Mouse (Mus musculus) liver, embryonic 11.5 days (tissue): ENCODE data around the gene Klhl11. TPM values are rescaled to one million over a fixed set of nuclear protein-coding genes. Genes with fewer than 3 reads are reported as not detected.
A peak's percentile ranks its signal among the peaks of the same experiment; 100 is the strongest.

Experiments
- ATAC-seq: fragments of 200-750 bp; cut with Nextera tagmentation; replicated peaks from 2 replicates; pipeline ENCODE4 v1.8.0; 2017; ENCODE audit warnings: moderate number of reproducible peaks, mild to moderate bottlenecking, moderate TSS enrichment, moderate library complexity; ENCODE audit not compliant: low FRiP score
- DNase-seq: peaks from one replicate; pipeline ENCODE4 v3.0.0-alpha.2; 2017; ENCODE audit warnings: low spot score
- H3K27ac ChIP-seq: fragments of 300-500 bp; sonication (generic); 2 replicates; pipeline ENCODE4 v1.5.1; 2014; ENCODE audit warnings: mild to moderate bottlenecking, low read depth, low read length, control low read depth
- H3K27me3 ChIP-seq: fragments of 300-500 bp; sonication (generic); replicated peaks from 2 replicates; pipeline ENCODE4 v1.6.1; 2014; ENCODE audit warnings: low read length, mixed read lengths; ENCODE audit not compliant: control insufficient read depth, insufficient read depth
- H3K36me3 ChIP-seq: fragments of 300-500 bp; sonication (generic); 2 replicates; pipeline ENCODE4 v1.6.1; 2014; ENCODE audit warnings: mild to moderate bottlenecking, low read length, moderate library complexity, mixed read lengths; ENCODE audit not compliant: control insufficient read depth, insufficient read depth
- H3K4me1 ChIP-seq: fragments of 300-500 bp; sonication (generic); replicated peaks from 2 replicates; pipeline ENCODE4 v1.6.1; 2014; ENCODE audit warnings: low read length, mixed read lengths; ENCODE audit not compliant: control insufficient read depth, insufficient read depth
- H3K4me2 ChIP-seq: fragments of 300-500 bp; sonication (generic); 2 replicates; pipeline ENCODE4 v1.6.1; 2014; ENCODE audit warnings: mild to moderate bottlenecking, control low read depth, moderate library complexity
- H3K4me3 ChIP-seq: fragments of 300-500 bp; sonication (generic); 2 replicates; pipeline ENCODE4 v1.5.1; 2014; ENCODE audit warnings: low read depth, low read length, control low read depth
- H3K9ac ChIP-seq: fragments of 300-500 bp; sonication (generic); 2 replicates; pipeline ENCODE4 v1.6.1; 2014; ENCODE audit warnings: low read depth, low read length, control low read depth
- H3K9me3 ChIP-seq: fragments of 300-500 bp; sonication (generic); 2 replicates; pipeline ENCODE4 v1.6.1; 2016; ENCODE audit warnings: low read length, inconsistent platforms, mixed read lengths; ENCODE audit not compliant: control insufficient read depth
- WGBS: fragments of 180-500 bp; shearing (Covaris S2); extraction: QIAGEN DNeasy Blood & Tissue Kit; methylation state at CpG from one replicate; pipeline ENCODE4 v1.1.7; 2014; 5-methylcytosine and 5-hydroxymethylcytosine counted together
- microRNA-seq: library from miRNA; unstranded; fragments of <30 nt; microRNA quantifications from one replicate; pipeline ENCODE4, GENCODE M21; 2017; ENCODE audit warnings: borderline number of aligned reads
- polyA plus RNA-seq: library from polyadenylated mRNA; unstranded; fragments of >200 nt; fragmentation: Nextera tagmentation; extraction: Ambion mirVana; gene quantifications from 2 replicates; pipeline ENCODE4 v1.2.1, GENCODE M21; 2014

Klhl11 gene
- polyA plus RNA-seq, 1 experiment from 2014 or later = 6.3 TPM

GRCm38 (mm10) chr11:100414021-100414913 lies 58.3 kb downstream of the Klhl11 start, which contains the start of gene P3h4:
Gene P3h4 (minus strand): TSS chr11:100414836.
- Histone ChIP-seq H3K4me1 (peaks cover 15% of the 10 kb centered on the region), H3K9ac (peak within 1 kb of the TSS; percentile 61), H3K4me3 (peak within 1 kb of the TSS; percentile 65), H3K4me2 (peak within 1 kb of the TSS; percentile 84), H3K27ac (peak within 1 kb of the TSS; percentile 84), H3K36me3 (peaks cover 2% of the 10 kb centered on the region), H3K27me3 (peaks cover 37% of the 10 kb centered on the region), H3K9me3 (no peaks in the 10 kb centered on the region)
- peak; percentile 84 for DNase-seq
- peak; percentile 81 for ATAC-seq
- 1% methylated on average over 93 of the region's 93 CpGs for WGBS

DNA sequence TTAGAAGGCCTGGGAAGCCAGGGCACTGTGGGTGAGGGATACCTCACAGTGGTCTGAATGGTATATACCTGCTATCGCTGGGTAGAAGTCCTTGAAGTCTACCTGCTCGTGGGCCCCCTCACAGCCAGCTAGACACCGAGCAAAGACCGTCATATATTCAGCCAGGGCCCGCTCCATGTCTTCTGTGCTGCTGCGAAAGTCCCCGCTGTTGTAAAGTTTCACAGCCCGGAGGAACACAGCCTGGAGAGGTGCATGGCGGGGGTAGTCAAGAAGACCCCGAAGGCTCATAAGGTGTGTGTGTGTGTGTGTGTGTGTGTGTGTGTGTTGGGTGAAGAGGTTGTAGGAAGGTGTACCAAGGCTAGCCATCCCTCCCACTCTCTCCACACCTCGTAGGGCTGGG lies 59.0 kb downstream of the Klhl11 start:
- Histone ChIP-seq H3K9me3 (no peaks in the 10 kb centered on the region), H3K9ac (peak overlapping the region; percentile 61), H3K4me1 (peaks cover 15% of the 10 kb centered on the region), H3K4me2 (peak overlapping the region; percentile 84), H3K27ac (peak overlapping the region; percentile 84; the same call in 1 of the 2 replicates), H3K4me3 (peak overlapping the region; percentile 65), H3K36me3 (peaks cover 5% of the 10 kb centered on the region), H3K27me3 (peaks cover 37% of the 10 kb centered on the region)
- DNase-seq = no peak
- WGBS = 71% methylated on average over 11 of the region's 11 CpGs
- no peak for ATAC-seq

Small RNA genes within 50 kb of the gene (microRNA-seq; reads per million reads assigned to microRNA genes)
- gene Gm27374 = not detected
- 1.1 reads per million for gene Mir7116

Other genes starting within 250 kb of the Klhl11 start
- not detected in 2 replicates for gene Krt16, start 223.8 kb downstream of the Klhl11 start, polyA plus RNA-seq
- 0.32 and 0.42 TPM in 2 replicates for gene Krt17, start 211.7 kb downstream of the Klhl11 start, polyA plus RNA-seq
- gene Krt42, start 202.9 kb downstream of the Klhl11 start, polyA plus RNA-seq = not detected in 2 replicates
- gene Eif1, start 152.9 kb downstream of the Klhl11 start, polyA plus RNA-seq = 2,121 and 2,222 TPM in 2 replicates
- not detected in 2 replicates for gene Gast, start 138.3 kb downstream of the Klhl11 start, polyA plus RNA-seq
- gene Hap1, start 116.6 kb downstream of the Klhl11 start, polyA plus RNA-seq = 0.82 and 1.5 TPM in 2 replicates
- 38.8 and 41.6 TPM in 2 replicates for gene Jup, start 75.0 kb downstream of the Klhl11 start, polyA plus RNA-seq
- 24.5 and 25.8 TPM in 2 replicates for gene P3h4, start 57.9 kb downstream of the Klhl11 start, polyA plus RNA-seq
- 39.9 and 43.2 TPM in 2 replicates for gene Fkbp10, start 57.0 kb downstream of the Klhl11 start, polyA plus RNA-seq
- gene Nt5c3b, start 30.9 kb downstream of the Klhl11 start, polyA plus RNA-seq = 70.4 and 74.0 TPM in 2 replicates
- gene Klhl10, start 30.8 kb downstream of the Klhl11 start, polyA plus RNA-seq = 0.31 and 0.36 TPM in 2 replicates
- gene Acly, start 55.3 kb upstream of the Klhl11 start, polyA plus RNA-seq = 159 and 194 TPM in 2 replicates
- 0.18 and 0.26 TPM in 2 replicates for gene Ttc25, start 72.9 kb upstream of the Klhl11 start, polyA plus RNA-seq
- gene Cnp, start 102.2 kb upstream of the Klhl11 start, polyA plus RNA-seq = 19.4 and 19.7 TPM in 2 replicates
- 35.4 and 36.5 TPM in 2 replicates for gene Nkiras2, start 146.5 kb upstream of the Klhl11 start, polyA plus RNA-seq
- 70.6 and 70.8 TPM in 2 replicates for gene Dnajc7, start 147.4 kb upstream of the Klhl11 start, polyA plus RNA-seq
- not detected in 2 replicates for gene Zfp385c, start 219.7 kb upstream of the Klhl11 start, polyA plus RNA-seq
- gene Dhx58, start 231.5 kb upstream of the Klhl11 start, polyA plus RNA-seq = 2.5 and 3.7 TPM in 2 replicates
- gene Kat2a, start 239.7 kb upstream of the Klhl11 start, polyA plus RNA-seq = 66.3 and 75.7 TPM in 2 replicates
- gene Hspb9, start 241.1 kb upstream of the Klhl11 start, polyA plus RNA-seq = 0.27 and 0.30 TPM in 2 replicates